Mouse (Mus musculus): ENCODE measurements around the gene Ift88.

Gene Ift88

GRCm38 (mm10) chr14:57423432-57424211 lies at the start of gene Ift88:
TSS of gene Ift88 (plus strand) at chr14:57424062.
- CTCF ChIA-PET: interaction anchor here in 1 of 4 experiments (0.8 kb wide), 1 partner anchor 14 kb away, joined by 3 read pairs; no protein-coding TSS in a partner anchor
- POLR2A ChIA-PET: interaction anchor here in 3 of 4 experiments (0.6 to 1.2 kb wide), 8 partner anchors 9 to 148 kb away, joined by 3 to 7 read pairs (median 3); partner anchors contain the start of genes Cryl1 (in 2 of the 3) and Eef1akmt1 (in 1 of the 3)

- CTCF ChIA-PET: interaction anchor here in 2 of 4 experiments (0.7 to 1.9 kb wide), 2 partner anchors 24 to 34 kb away, joined by 3 to 12 read pairs; partner anchors contain the start of gene Cryl1 (in 1 of the 2)
- POLR2A ChIA-PET: interaction anchor here in 1 of 4 experiments (1.1 kb wide), 1 partner anchor 22 kb away, joined by 3 read pairs; no protein-coding TSS in a partner anchor
These were observed 48.7 kb upstream of the Ift88 start for GRCm38 (mm10) chr14:57375205-57375604.

- POLR2A ChIA-PET: interaction anchor here in 2 of 4 experiments (1.2 to 1.6 kb wide), 2 partner anchors 22 kb away, joined by 6 read pairs; partner anchors contain the start of gene Cryl1 (in 2 of the 2)
- CTCF ChIA-PET: interaction anchor here in 1 of 4 experiments (0.5 kb wide), 1 partner anchor 23 kb away, joined by 5 read pairs; no protein-coding TSS in a partner anchor
These were observed 47.8 kb upstream of the Ift88 start for GRCm38 (mm10) chr14:57376016-57376415.

GRCm38 (mm10) chr14:57376956-57377355 lies 46.9 kb upstream of the Ift88 start:
- POLR2A ChIA-PET: interaction anchor here in 2 of 4 experiments (0.7 to 1.6 kb wide), 3 partner anchors 21 to 195 kb away, joined by 3 to 6 read pairs (median 6); partner anchors contain the start of genes Cryl1 (in 2 of the 2) and Eef1akmt1 (in 1 of the 2)
- CTCF ChIA-PET: no interaction called here

GRCm38 (mm10) chr14:57377531-57377930 lies 46.3 kb upstream of the Ift88 start:
- ChIA-PET CTCF (no interaction called here), POLR2A (interaction anchor here in 1 of 4 experiments (1.6 kb wide), 1 partner anchor 21 kb away, joined by 6 read pairs; the partner anchor contains the start of gene Cryl1)

GRCm38 (mm10) chr14:57385667-57386066 lies 38.2 kb upstream of the Ift88 start:
- POLR2A ChIA-PET: interaction anchor here in 1 of 4 experiments (2.1 kb wide), 1 partner anchor 13 kb away, joined by 12 read pairs; the partner anchor contains the start of gene Cryl1
- CTCF ChIA-PET: no interaction called here

GRCm38 (mm10) chr14:57386758-57387561 lies 36.9 kb upstream of the Ift88 start:
- ChIA-PET POLR2A (interaction anchor here in 3 of 4 experiments (0.6 to 2.1 kb wide), 6 partner anchors 11 to 401 kb away, joined by 3 to 12 read pairs (median 3); partner anchors contain the start of gene Cryl1 (in 2 of the 3)), CTCF (interaction anchor here in 3 of 4 experiments (0.5 to 1.0 kb wide), 6 partner anchors 15 to 553 kb away, joined by 3 to 6 read pairs (median 3); no protein-coding TSS in a partner anchor)

- POLR2A ChIA-PET: interaction anchor here in 1 of 4 experiments (1.9 kb wide), 1 partner anchor 9 kb away, joined by 6 read pairs; no protein-coding TSS in a partner anchor
- CTCF ChIA-PET: interaction anchor here in 1 of 4 experiments (0.6 kb wide), 1 partner anchor 9 kb away, joined by 3 read pairs; no protein-coding TSS in a partner anchor
These were observed 32.2 kb upstream of the Ift88 start for GRCm38 (mm10) chr14:57391621-57392020.

GRCm38 (mm10) chr14:57392278-57392677 lies 31.6 kb upstream of the Ift88 start:
- ChIA-PET CTCF (no interaction called here), POLR2A (interaction anchor here in 1 of 4 experiments (0.6 to 1.9 kb wide), 2 partner anchors 9 to 38 kb away, joined by 3 to 6 read pairs; no protein-coding TSS in a partner anchor)

- ChIA-PET CTCF (interaction anchor here in 2 of 4 experiments (0.5 to 0.6 kb wide), 4 partner anchors 14 to 331 kb away, joined by 3 to 6 read pairs (median 4); no protein-coding TSS in a partner anchor), POLR2A (interaction anchor here in 1 of 4 experiments (1.6 kb wide), 1 partner anchor 10 kb away, joined by 3 read pairs; no protein-coding TSS in a partner anchor)
These were observed 28.4 kb upstream of the Ift88 start for GRCm38 (mm10) chr14:57395470-57395869.

GRCm38 (mm10) chr14:57397221-57397620 lies 26.6 kb upstream of the Ift88 start:
- ChIA-PET CTCF (interaction anchor here in 2 of 4 experiments (1.6 to 1.7 kb wide), 2 partner anchors 10 to 35 kb away, joined by 3 read pairs; no protein-coding TSS in a partner anchor), POLR2A (interaction anchor here (0.6 to 2.0 kb wide), 11 partner anchors 10 to 127 kb away, joined by 3 to 7 read pairs (median 3); partner anchors contain the start of genes Ift88 (in 1 of the 4) and Il17d (in 1 of the 4))

- ChIA-PET CTCF (interaction anchor here in 3 of 4 experiments (0.5 to 1.7 kb wide), 9 partner anchors 9 to 388 kb away, joined by 3 to 5 read pairs (median 3); no protein-coding TSS in a partner anchor), POLR2A (interaction anchor here in 3 of 4 experiments (0.5 to 2.0 kb wide), 30 partner anchors 9 to 492 kb away, joined by 3 to 14 read pairs (median 4); partner anchors contain the start of genes Ift88 (in 2 of the 3), Eef1akmt1 (in 1 of the 3), Il17d (in 1 of the 3) and Xpo4 (in 1 of the 3))
These were observed 25.7 kb upstream of the Ift88 start, which contains the start of gene Cryl1 for GRCm38 (mm10) chr14:57398065-57398757. TSS of gene Cryl1 (minus strand) at chr14:57398529.

- CTCF ChIA-PET: interaction anchor here in 2 of 4 experiments (0.7 to 1.4 kb wide), 3 partner anchors 8 to 295 kb away, joined by 3 to 5 read pairs (median 3); no protein-coding TSS in a partner anchor
- POLR2A ChIA-PET: interaction anchor here in 3 of 4 experiments (0.6 to 2.0 kb wide), 29 partner anchors 8 to 491 kb away, joined by 3 to 14 read pairs (median 4); partner anchors contain the start of genes Ift88 (in 2 of the 3), Eef1akmt1 (in 1 of the 3) and Xpo4 (in 1 of the 3)
These were observed 24.9 kb upstream of the Ift88 start for GRCm38 (mm10) chr14:57398813-57399427.

- CTCF ChIA-PET: no interaction called here
These were observed 21.0 kb upstream of the Ift88 start for GRCm38 (mm10) chr14:57402815-57403214.

GRCm38 (mm10) chr14:57407039-57407987 lies 16.5 kb upstream of the Ift88 start:
- CTCF ChIA-PET: interaction anchor here (0.5 to 1.4 kb wide), 7 partner anchors 9 to 297 kb away, joined by 3 to 5 read pairs (median 3); partner anchors contain the start of gene Cryl1 (in 2 of the 4)

More at GRCm38 (mm10) chr14:57402815-57403214, 21.0 kb upstream of the Ift88 start:
- POLR2A ChIA-PET: no interaction called here

More at GRCm38 (mm10) chr14:57407039-57407987, 16.5 kb upstream of the Ift88 start:
- POLR2A ChIA-PET: interaction anchor here in 3 of 4 experiments (0.6 to 2.8 kb wide), 5 partner anchors 9 to 653 kb away, joined by 3 to 14 read pairs (median 3); partner anchors contain the start of gene Cryl1 (in 3 of the 3)

Measured in embryonic stem cell, embryonic (primary cell).